8 mouse cellular contexts compared by ENCODE assay signal in the genomic region with DNA sequence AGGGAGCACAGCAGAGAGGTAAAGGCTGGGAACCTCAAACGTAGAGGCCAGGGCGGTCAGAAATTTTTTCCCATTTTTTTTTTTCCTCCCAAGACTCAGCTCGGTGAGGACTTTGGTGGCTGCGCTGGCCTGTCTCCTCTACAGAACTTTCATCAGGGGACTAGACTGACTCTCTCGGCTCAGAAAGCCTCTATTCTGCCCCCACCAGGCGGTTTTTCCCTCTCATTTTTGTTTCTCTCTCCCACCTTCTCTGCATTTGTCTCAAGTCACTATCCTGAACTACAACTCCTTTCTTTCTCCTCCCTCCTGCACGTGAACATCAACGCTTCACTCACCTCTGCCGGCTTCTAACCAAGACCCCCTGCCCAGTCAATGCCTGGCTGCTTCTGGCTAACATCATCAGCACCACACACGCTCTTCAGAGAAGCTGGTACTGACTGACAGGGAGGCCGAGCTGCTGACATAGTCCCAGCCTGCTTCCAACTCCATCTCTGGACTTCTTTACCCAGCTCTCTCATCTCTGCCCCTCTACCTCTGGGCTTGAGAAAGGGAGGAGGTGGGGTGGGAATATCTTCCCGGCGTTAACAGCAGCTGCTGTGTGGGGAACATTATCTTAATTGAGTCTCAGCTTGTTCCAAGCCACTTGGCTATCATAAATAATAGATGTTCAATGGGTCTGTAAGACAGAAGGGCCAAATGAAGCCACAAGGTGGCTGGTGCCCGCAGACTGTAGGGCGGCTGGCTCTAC.
DNase-seq lines count a peak whose midpoint lies in the region; ATAC-seq and TF ChIP-seq lines count a peak whose summit lies in the region.
"Had no signal": no experiment of that assay in that cellular context is flagged by ENCODE, and none has a peak within 500 bp of the region (broad histone marks: within the 10 kb centered on the region; RNA-seq: fewer than 3 reads in every experiment).

No protein-coding gene starts in this region.

- DNase-seq in liver, adult 2 months (ENCODE audit: extremely low read depth, low read depth, low spot score) = no peak
- no peak for DNase-seq in liver
- peak; percentile 23 for DNase-seq in embryonic facial prominence, embryonic 10.5 days (ENCODE audit: low spot score)
- peak; percentile 32 for DNase-seq in hindbrain, embryonic 11.5 days (ENCODE audit: low spot score)
- no peak for DNase-seq in gastrocnemius, postnatal 14 days
- no peak for DNase-seq in spleen, adult 18-20 months

- H3K79me2 ChIP-seq in liver, adult 2 months (ENCODE audit: control insufficient read depth, insufficient read depth, low read length) = no peaks in the 10 kb centered on the region

- H3K27ac ChIP-seq in liver, adult 2 months (replicated peaks; ENCODE audit: insufficient read depth, low read depth, low read length) = no peak overlapping the region
- no peak overlapping the region for H3K27ac ChIP-seq in embryonic facial prominence, embryonic 10.5 days (replicated peaks)
- no peak overlapping the region for H3K27ac ChIP-seq in hindbrain, embryonic 11.5 days (ENCODE audit: low read depth, low read length)
- H3K27ac ChIP-seq in midbrain, embryonic 12.5 days (replicated peaks) = no peak overlapping the region
- H3K27ac ChIP-seq: macrophage had no signal

- H3K4me1 ChIP-seq in liver, adult 2 months (ENCODE audit: control insufficient read depth, insufficient read depth, low read length) = peaks cover 2% of the 10 kb centered on the region; the same call in 1 of the 2 replicates
- peaks cover 16% of the 10 kb centered on the region for H3K4me1 ChIP-seq in embryonic facial prominence, embryonic 10.5 days
- H3K4me1 ChIP-seq in hindbrain, embryonic 11.5 days (replicated peaks; ENCODE audit: control insufficient read depth, insufficient read depth, low read length) = no peaks in the 10 kb centered on the region; the same call in 1 of the 2 replicates
- peaks cover 17% of the 10 kb centered on the region for H3K4me1 ChIP-seq in midbrain, embryonic 12.5 days

- WGBS in liver, adult 2 months = 28% methylated on average over 15 of the region's 15 CpGs
- WGBS in embryonic facial prominence, embryonic 10.5 days = 15% methylated on average over 15 of the region's 15 CpGs
- WGBS in hindbrain, embryonic 11.5 days = 12% methylated on average over 15 of the region's 15 CpGs
- WGBS in midbrain, embryonic 12.5 days = 15% methylated on average over 15 of the region's 15 CpGs

- H3K27me3 ChIP-seq in liver, adult 2 months (ENCODE audit: control insufficient read depth, insufficient read depth, low read length) = no peaks in the 10 kb centered on the region
- H3K27me3 ChIP-seq in embryonic facial prominence, embryonic 10.5 days (replicated peaks; ENCODE audit: low read depth, poor library complexity, severe bottlenecking) = peaks cover 45% of the 10 kb centered on the region
- 0 out of 2 replicates have a peak, but pooled peaks cover 2% of the 10 kb centered on the region for H3K27me3 ChIP-seq in hindbrain, embryonic 11.5 days (ENCODE audit: control insufficient read depth, insufficient read depth, low read length)
- peaks cover 36% of the 10 kb centered on the region for H3K27me3 ChIP-seq in midbrain, embryonic 12.5 days

- H3K9ac ChIP-seq in liver, adult 2 months (ENCODE audit: low read depth, low read length) = peak overlapping the region; percentile 53
- peak overlapping the region; percentile 24; the same call in 1 of the 2 replicates for H3K9ac ChIP-seq in hindbrain, embryonic 11.5 days (ENCODE audit: low read depth, low read length)
- H3K9ac ChIP-seq in midbrain, embryonic 12.5 days (replicated peaks) = 0 out of 2 replicates have a peak overlapping the region, but pooled peaks have one; percentile 48

- no peak for TF ChIP-seq CTCF in liver, adult 2 months (IDR thresholded peaks at IDR 0.05; ENCODE audit: low read depth, low read length)

- no peak for TF ChIP-seq POLR2A in liver, adult 2 months (IDR thresholded peaks at IDR 0.05; ENCODE audit: extremely low read depth, insufficient read depth, low read length)

- H3K36me3 ChIP-seq in liver, adult 2 months (ENCODE audit: control insufficient read depth, insufficient read depth, low read length) = no peaks in the 10 kb centered on the region
- no peaks in the 10 kb centered on the region for H3K36me3 ChIP-seq in embryonic facial prominence, embryonic 10.5 days (replicated peaks)
- no peaks in the 10 kb centered on the region for H3K36me3 ChIP-seq in hindbrain, embryonic 11.5 days (ENCODE audit: control insufficient read depth, insufficient read depth, low read length)
- no peaks in the 10 kb centered on the region for H3K36me3 ChIP-seq in midbrain, embryonic 12.5 days

- H3K4me3 ChIP-seq in liver, adult 2 months (ENCODE audit: insufficient read depth, low read depth, low read length) = peak overlapping the region; percentile 24; the same call in 1 of the 2 replicates
- H3K4me3 ChIP-seq in embryonic facial prominence, embryonic 10.5 days = peak overlapping the region; percentile 54
- H3K4me3 ChIP-seq in hindbrain, embryonic 11.5 days (ENCODE audit: low read depth, low read length) = peak overlapping the region; percentile 37
- peak overlapping the region; percentile 42 for H3K4me3 ChIP-seq in midbrain, embryonic 12.5 days

- intact Hi-C loops in gastrocnemius, postnatal 14 days (cut with DNase I; ENCODE audit: low total_unique reads) = no loop called here

- ATAC-seq in hindbrain, embryonic 11.5 days (ENCODE audit: low FRiP score) = no peak
- ATAC-seq in midbrain, embryonic 12.5 days (ENCODE audit: low FRiP score, low read depth) = peak; percentile 39

- H3K4me2 ChIP-seq in hindbrain, embryonic 11.5 days (replicated peaks; ENCODE audit: low read depth, low read length) = peak overlapping the region; percentile 56
- H3K4me2 ChIP-seq in midbrain, embryonic 12.5 days (replicated peaks) = peak overlapping the region; percentile 65

- no peaks in the 10 kb centered on the region for H3K9me3 ChIP-seq in embryonic facial prominence, embryonic 10.5 days
- no peaks in the 10 kb centered on the region for H3K9me3 ChIP-seq in hindbrain, embryonic 11.5 days (ENCODE audit: control insufficient read depth, low read length)
- H3K9me3 ChIP-seq in midbrain, embryonic 12.5 days = no peaks in the 10 kb centered on the region

Comparison
In these comparisons a context has a peak if more than half of its experiments do, and no peak if none do; other contexts are left out.
1. DNase-seq: peak in embryonic facial prominence, embryonic 10.5 days (single experiment) and hindbrain, embryonic 11.5 days (single experiment); none in liver, adult 2 months (single experiment), liver (single experiment), gastrocnemius, postnatal 14 days (single experiment) and spleen, adult 18-20 months (0 of 2).
2. Peak in every context shown above with its lines, with median percentiles within 50 percentile points of each other: H3K4me3 ChIP-seq and H3K9ac ChIP-seq.